Mouse (Mus musculus) mouse trophoblast stem cell (cell line): ENCODE measurements around the gene Top2b.

Source experiments
- in situ Hi-C, 2 experiments: fragments of 300-500 bp; cut with MseI, MboI; formaldehyde crosslinking; loops; 2 replicates in 1 of 2; 3 replicates in 1 of 2; pipeline ENCODE4 v1.15.1; 2025

The Top2b gene

GRCm38 (mm10) chr14:16427569-16427968, 62.6 kb downstream of the Top2b start:
- in situ Hi-C loops, result no loop called here

GRCm38 (mm10) chr14:16431941-16432499, 67.0 kb downstream of the Top2b start:
- in situ Hi-C loops, result loop anchor here in 1 of 2 experiments (10.0 kb wide), 1 partner anchor 973 kb away; no protein-coding TSS in a partner anchor

DNA sequence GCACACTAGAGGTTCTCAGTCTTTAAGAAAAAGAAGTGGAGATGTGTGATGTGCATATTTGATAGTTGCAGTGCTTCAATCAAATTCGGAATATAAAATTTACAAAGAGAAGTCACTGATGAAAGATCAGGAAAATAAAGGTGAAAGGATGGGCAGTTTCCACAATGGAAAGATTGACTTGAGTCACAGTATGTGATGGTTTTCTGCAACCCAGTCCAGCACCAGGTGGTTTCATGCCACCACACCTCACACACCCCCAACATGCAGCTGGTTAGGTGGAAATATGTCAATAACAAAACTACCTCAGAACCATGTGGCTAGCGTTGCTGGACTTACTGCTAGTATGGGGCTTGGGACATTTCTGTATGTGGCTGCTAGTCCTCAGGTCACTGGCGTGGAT, 67.6 kb downstream of the Top2b start:
- in situ Hi-C loops, result loop anchor here in 1 of 2 experiments (10.0 kb wide), 1 partner anchor 972 kb away; no protein-coding TSS in a partner anchor

GRCm38 (mm10) chr14:16433206-16433605, 68.2 kb downstream of the Top2b start:
- in situ Hi-C loops, result loop anchor here in 1 of 2 experiments (10.0 kb wide), 1 partner anchor 972 kb away; no protein-coding TSS in a partner anchor

- in situ Hi-C loops, result loop anchor here in 1 of 2 experiments (10.0 kb wide), 1 partner anchor 970 kb away; no protein-coding TSS in a partner anchor
Measured at GRCm38 (mm10) chr14:16434396-16435171, 69.6 kb downstream of the Top2b start.

DNA sequence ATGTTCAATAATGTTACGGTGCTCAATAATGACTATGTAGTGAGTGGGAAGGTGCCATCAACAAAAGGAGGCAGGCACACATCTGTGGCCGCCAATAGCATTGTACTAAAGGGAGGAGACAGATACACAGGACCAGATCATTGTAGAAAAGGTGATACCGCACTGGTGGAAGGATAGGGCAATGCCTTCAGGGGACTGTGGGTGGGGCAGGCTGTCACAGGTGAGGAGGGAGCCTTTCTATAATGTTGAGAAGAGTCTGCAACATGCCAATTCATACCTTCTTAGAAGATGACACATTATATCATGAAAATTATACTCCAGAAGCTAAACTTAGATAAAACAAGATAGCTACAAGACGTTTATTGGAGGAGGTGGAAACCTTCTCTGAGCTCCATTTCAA, 72.4 kb downstream of the Top2b start:
- in situ Hi-C loops, result loop anchor here in 1 of 2 experiments (10.0 kb wide), 1 partner anchor 967 kb away; no protein-coding TSS in a partner anchor

GRCm38 (mm10) chr14:16439385-16440126, 74.6 kb downstream of the Top2b start:
- in situ Hi-C loops, result loop anchor here in 1 of 2 experiments (10.0 kb wide), 1 partner anchor 965 kb away; no protein-coding TSS in a partner anchor

GRCm38 (mm10) chr14:16444859-16445258, 79.9 kb downstream of the Top2b start:
- in situ Hi-C loops, result no loop called here

DNA sequence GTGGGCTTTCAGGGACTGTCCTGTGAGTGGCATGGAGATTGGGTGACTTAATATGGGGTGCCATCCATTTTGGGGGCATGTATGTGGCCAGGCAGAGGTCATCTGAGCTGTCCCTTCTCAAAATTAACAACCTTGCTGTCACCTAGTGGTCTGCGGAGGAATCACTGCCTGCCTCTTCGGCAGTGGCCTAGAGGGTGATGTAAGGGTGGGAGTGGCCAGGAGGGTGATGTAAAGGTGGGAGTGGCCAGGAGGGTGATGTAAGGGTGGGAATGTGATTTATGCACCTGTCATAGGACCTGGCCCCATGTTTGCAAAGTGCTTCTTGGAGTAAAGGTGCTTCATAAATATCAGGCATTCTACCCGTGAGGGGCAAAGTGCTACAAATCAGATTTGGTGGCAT, 82.6 kb downstream of the Top2b start:
- in situ Hi-C loops, result no loop called here

DNA sequence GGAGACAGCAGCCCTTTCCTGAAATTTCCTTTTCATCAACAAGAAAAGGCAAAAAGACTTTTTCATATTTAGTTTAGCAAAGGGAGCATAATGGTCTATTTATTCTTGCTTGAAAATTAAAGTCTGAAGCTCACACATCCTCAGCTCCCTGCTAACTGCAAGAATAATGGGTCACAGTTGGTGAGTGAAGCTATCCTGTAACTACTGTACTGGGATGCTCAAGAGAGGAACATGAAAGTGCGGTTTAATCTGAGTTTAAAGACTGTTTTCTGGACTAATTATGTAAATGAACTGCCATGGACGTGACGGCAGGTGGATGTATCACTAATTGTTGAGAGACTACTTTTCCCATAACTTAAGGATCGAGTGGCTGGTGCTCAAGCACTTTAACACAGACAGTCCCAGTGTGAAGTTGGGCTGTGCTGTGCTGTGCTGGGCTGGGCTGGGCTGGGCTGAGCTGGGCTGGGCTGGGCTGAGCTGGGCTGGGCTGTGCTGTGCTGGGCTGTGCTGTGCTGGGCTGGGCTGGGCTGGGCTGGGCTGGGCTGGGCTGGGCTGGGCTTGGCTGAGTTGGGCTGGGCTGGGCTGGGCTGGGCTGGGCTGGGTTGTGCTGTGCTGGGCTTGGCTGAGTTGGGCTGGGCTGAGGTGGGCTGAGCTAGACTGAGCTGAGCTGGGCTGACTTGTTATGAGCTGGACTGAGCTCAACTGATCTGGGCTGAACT, 83.4 kb downstream of the Top2b start:
- in situ Hi-C loops, result no loop called here

DNA sequence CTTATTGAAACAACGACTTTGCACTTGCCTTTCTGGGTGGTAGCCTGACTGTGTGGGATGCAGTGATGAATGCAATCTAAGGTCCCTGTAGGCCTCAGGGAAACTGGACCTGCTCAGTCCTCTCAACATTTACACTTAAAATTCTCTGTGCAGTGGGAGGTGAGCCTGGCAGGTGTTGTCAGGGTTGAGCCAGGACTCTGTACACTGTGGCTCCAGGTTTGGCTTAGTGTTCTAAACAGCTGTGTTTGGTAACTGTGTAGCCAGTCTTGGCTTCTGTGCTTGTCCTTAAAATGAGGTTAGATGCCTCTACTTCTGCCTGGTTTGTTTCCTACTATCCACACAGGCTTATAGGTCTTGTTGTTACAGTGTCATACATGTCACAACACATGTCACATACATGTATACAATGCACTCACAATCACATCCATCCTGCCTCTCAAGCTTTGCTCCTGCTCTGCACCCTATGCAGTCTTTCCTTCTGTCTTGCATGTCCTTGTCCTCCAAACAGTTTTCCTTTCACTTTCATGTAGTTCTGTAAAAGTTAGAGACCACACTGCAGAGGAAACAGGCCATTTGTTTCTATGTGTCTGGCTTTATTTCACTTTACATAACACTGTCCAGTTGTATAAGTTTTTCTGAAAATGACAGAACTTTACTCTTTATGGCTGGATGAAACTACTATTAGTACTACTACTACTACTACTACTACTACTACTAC, 113.8 kb downstream of the Top2b start:
- in situ Hi-C loops, result no loop called here

- in situ Hi-C loops, result no loop called here
Measured at GRCm38 (mm10) chr14:16479521-16479920, 114.5 kb downstream of the Top2b start.

DNA sequence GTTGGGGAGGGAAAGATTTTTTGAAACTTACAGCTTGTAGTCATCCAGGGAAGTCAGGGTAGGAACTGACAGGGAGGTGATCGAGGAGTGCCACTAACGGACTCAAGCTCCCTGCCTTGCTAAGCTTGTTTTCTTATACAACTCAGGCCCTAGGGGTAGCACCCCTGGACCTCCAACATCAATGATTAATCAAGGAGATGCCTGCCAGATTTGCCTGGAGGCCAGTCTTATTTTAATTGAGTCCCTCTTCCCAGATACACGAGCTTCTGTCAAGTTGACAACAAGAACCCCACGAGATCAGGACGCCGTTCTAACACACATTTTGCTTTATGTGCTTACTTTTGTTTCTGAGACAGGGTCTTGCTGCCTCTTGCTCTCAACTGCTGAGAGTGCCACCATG, 115.6 kb downstream of the Top2b start:
- in situ Hi-C loops, result no loop called here

GRCm38 (mm10) chr14:16483656-16484380, 118.8 kb downstream of the Top2b start:
- in situ Hi-C loops, result no loop called here
